Mouse (Mus musculus) MN1 (cell line): ENCODE measurements around the gene Klrc1.
"Not testable (repeated sequence)": the region's sequence is repeated elsewhere in the genome, so short reads cannot be mapped to it uniquely, and the experiment has no call there.

ENCODE experiments used
- DNase-seq: peaks from one replicate; pipeline ENCODE4 v3.0.0-alpha.2; 2016; ENCODE audit warnings: low spot score

Klrc1 gene

GRCm38 (mm10) chr6:129678873-129679272, at the start of gene Klrc1:
TSS of gene Klrc1 (minus strand) at chr6:129678973.
- DNase-seq = no peak

- DNase-seq = no peak
Observed at GRCm38 (mm10) chr6:129727237-129727636, 48.5 kb upstream of the Klrc1 start.

- no peak for DNase-seq
Observed at GRCm38 (mm10) chr6:129721390-129721789, 42.6 kb upstream of the Klrc1 start.

- DNase-seq = no peak
Observed at GRCm38 (mm10) chr6:129720487-129720886, 41.7 kb upstream of the Klrc1 start.

GRCm38 (mm10) chr6:129717032-129717431, 38.3 kb upstream of the Klrc1 start, which contains the start of gene Klri1:
TSS of gene Klri1 (minus strand) at chr6:129717132.
- DNase-seq = no peak

DNA sequence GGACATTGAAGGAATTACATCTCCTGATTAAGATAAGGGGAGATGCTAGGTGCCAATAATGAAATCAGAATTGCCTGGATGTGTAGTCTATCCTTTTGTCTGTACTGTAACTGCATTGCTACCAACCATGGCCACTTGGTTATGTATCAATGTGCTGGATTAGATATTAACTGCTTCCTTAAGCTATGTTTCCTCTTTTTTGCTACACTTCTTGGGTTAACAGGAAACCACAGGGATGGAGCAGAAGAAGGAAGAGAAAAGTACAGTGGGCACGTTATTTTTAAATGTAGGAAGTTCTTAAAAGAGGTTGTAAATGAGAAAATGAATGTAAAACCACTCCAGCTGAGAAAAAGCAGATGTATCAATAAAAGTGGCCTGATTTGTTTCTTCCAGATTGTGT, 34.8 kb upstream of the Klrc1 start:
- DNase-seq = no peak

DNA sequence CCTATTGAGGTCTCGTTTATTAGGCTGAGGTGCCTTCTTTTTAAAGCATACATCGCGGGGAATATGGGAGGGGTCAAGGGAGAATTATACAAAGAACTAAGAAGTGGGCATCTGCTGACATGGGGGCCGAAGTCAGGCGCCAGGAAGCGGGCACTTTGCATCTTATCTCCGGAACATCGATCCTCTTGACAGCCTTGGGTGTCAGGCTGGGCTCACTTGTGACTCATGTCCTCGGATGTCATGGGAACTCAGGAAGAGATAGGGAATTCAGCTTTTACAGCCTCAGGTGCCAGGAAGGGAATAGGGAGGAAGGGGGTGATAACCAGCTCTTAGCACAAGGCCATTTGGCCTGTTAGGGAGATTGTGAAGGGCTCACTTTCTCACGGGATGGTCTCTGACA, 12.7 kb upstream of the Klrc1 start:
- not testable (repeated sequence) for DNase-seq

DNA sequence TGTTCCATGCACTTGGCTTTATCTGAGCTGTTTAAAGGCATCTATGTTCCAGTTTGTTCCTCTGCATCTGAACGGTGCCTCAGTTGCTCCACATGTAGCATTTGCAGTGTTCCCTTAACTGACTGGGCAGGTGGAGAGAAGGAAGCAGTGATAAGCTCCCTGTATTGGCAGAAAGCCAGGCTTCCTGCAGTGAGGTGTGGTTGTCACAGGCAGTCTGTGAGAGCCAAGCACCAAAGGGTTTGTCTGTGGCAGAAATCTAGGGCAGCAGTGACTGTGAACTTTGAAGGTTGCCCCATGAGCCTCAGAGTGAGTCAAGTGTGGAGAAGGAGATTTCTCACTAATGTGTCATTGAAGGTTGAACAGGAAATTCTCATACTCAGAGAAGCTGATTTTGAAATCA, 1.6 kb upstream of the Klrc1 start:
- DNase-seq = no peak

DNA sequence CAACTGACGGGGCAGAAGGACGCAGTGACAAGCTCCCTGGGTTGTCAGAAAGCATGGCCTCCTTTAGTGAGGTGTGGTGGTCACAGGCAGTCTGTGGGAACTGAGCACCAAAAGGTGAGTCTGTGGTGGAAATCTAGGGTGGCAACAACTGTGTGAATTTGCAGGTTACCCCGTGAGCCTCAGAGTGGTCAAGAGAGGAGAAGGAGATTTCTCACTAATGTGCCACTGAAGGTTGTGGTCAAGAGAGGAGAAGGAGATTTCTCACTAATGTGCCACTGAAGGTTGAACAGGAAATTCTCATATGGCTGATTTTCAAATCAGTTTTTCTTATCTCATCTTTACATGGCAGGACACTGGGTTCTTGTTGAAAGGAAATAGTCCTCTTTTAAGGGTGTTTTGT, 17.5 kb downstream of the Klrc1 start:
- DNase-seq = not testable (repeated sequence)

GRCm38 (mm10) chr6:129660589-129660988, 18.2 kb downstream of the Klrc1 start, which contains the start of gene Klrc2:
TSS of gene Klrc2 (minus strand) at chr6:129660689.
- DNase-seq = not testable (repeated sequence)

- not testable (repeated sequence) for DNase-seq
Observed at GRCm38 (mm10) chr6:129644054-129644453, 34.7 kb downstream of the Klrc1 start.

DNA sequence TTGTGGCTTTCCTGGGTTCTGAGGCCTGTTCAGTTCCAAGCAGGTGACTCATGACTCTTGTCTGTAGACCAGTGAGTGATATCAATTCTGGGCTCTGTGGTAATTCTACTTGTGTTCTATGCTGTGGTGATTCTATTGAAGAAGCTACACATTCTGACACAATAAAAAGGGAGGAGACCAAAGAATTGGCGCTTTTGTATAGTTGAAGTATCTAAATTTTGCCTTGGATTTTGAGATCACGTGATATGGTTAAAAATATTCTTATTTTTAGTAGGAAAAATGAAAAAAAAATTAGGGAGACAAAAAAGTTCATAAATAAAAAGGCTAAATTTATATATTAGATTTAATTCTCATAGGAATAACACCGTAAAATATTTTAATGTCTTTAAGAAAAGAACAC, 35.5 kb downstream of the Klrc1 start, which contains the start of gene Klrc3:
TSS of gene Klrc3 (minus strand) at position 101 of the 400 bp plus-strand sequence.
- DNase-seq = not testable (repeated sequence)

DNA sequence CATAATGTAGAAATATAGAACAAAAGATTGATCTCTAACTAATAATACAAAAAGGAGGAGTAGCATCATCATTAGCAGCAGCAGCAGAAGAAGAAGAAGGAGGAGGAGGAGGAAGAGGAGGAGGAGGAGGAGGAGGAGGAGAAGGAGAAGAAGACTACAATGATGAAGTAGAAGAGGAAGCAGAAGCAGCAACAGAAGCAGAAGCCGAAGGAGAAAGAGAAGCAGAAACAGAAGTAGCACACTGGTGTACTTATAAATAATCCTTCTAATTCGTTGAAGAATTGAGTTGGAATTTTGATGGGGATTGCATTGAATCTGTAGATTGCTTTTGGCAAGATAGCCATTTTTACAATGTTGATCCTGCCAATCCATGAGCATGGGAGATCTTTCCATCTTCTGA, 47.7 kb downstream of the Klrc1 start:
- DNase-seq = not testable (repeated sequence)

- DNase-seq = no peak
Observed at GRCm38 (mm10) chr6:129623735-129624134, 55.0 kb downstream of the Klrc1 start, which contains the start of gene Klrk1. TSS of gene Klrk1 (minus strand) at chr6:129623864.
